Mouse (Mus musculus): ENCODE results near the gene Sox30. TPM values are rescaled to one million over a fixed set of nuclear protein-coding genes. Genes with fewer than 3 reads are reported as not detected.
A peak's percentile ranks its signal among the peaks of the same experiment; 100 is the strongest.

The Sox30 gene
- polyA plus RNA-seq (2012; ENCODE audit: insufficient read depth, insufficient read length, low replicate concordance, missing spikeins), result not detected in 2 replicates

- WGBS, result 12% methylated on average over 115 of the region's 115 CpGs
- Histone ChIP-seq H3K27ac (ENCODE audit: insufficient read depth, low read depth, low read length) (no peak within 1 kb of the TSS), H3K4me1 (ENCODE audit: control insufficient read depth, insufficient read depth, low read length) (peaks cover 6% of the 10 kb centered on the region), H3K4me3 (ENCODE audit: insufficient read depth, low read depth, low read length) (peak within 1 kb of the TSS; percentile 66)
- TF ChIP-seq CTCF (IDR thresholded peaks at IDR 0.05; ENCODE audit: insufficient read depth, low read depth, low read length) (no peak), POLR2A (IDR thresholded peaks at IDR 0.05; ENCODE audit: insufficient read depth, low read depth, low read length) (peak; percentile 29; the same call in 1 of the 2 replicates)
These were observed at the start of gene Sox30 for GRCm38 (mm10) chr11:45979946-45980892. Sox30 (plus strand) TSS chr11:45980310.

GRCm38 (mm10) chr11:45932771-45933170, 47.3 kb upstream of the Sox30 start:
- TF ChIP-seq CTCF (IDR thresholded peaks at IDR 0.05; ENCODE audit: insufficient read depth, low read depth, low read length) (no peak), POLR2A (IDR thresholded peaks at IDR 0.05; ENCODE audit: insufficient read depth, low read depth, low read length) (no peak)
- Histone ChIP-seq H3K4me1 (ENCODE audit: control insufficient read depth, insufficient read depth, low read length) (no peaks in the 10 kb centered on the region), H3K27ac (ENCODE audit: insufficient read depth, low read depth, low read length) (no peak overlapping the region), H3K4me3 (ENCODE audit: insufficient read depth, low read depth, low read length) (no peak overlapping the region)
- WGBS, result 95% methylated on average over 10 of the region's 10 CpGs

- Histone ChIP-seq H3K27ac (ENCODE audit: insufficient read depth, low read depth, low read length) (no peak overlapping the region), H3K4me1 (ENCODE audit: control insufficient read depth, insufficient read depth, low read length) (no peaks in the 10 kb centered on the region), H3K4me3 (ENCODE audit: insufficient read depth, low read depth, low read length) (no peak overlapping the region)
- no peak for TF ChIP-seq POLR2A (IDR thresholded peaks at IDR 0.05; ENCODE audit: insufficient read depth, low read depth, low read length)
- no peak for TF ChIP-seq CTCF (IDR thresholded peaks at IDR 0.05; ENCODE audit: insufficient read depth, low read depth, low read length)
- WGBS, result 97% methylated on average over 8 of the region's 8 CpGs
These were observed 42.6 kb upstream of the Sox30 start for GRCm38 (mm10) chr11:45937478-45937877.

- WGBS, result 94% methylated on average over 8 of the region's 8 CpGs
- Histone ChIP-seq H3K27ac (ENCODE audit: insufficient read depth, low read depth, low read length) (no peak overlapping the region), H3K4me3 (ENCODE audit: insufficient read depth, low read depth, low read length) (no peak overlapping the region), H3K4me1 (ENCODE audit: control insufficient read depth, insufficient read depth, low read length) (peaks cover 7% of the 10 kb centered on the region; the same call in 1 of the 2 replicates)
- TF ChIP-seq POLR2A (IDR thresholded peaks at IDR 0.05; ENCODE audit: insufficient read depth, low read depth, low read length) (no peak), CTCF (IDR thresholded peaks at IDR 0.05; ENCODE audit: insufficient read depth, low read depth, low read length) (no peak)
These were observed 41.2 kb upstream of the Sox30 start for GRCm38 (mm10) chr11:45938917-45939316.

- peaks cover 12% of the 10 kb centered on the region; the same call in 1 of the 2 replicates for H3K4me1 ChIP-seq (ENCODE audit: control insufficient read depth, insufficient read depth, low read length)
- WGBS, result 91% methylated on average over 7 of the region's 7 CpGs
- TF ChIP-seq POLR2A (IDR thresholded peaks at IDR 0.05; ENCODE audit: insufficient read depth, low read depth, low read length) (no peak), CTCF (IDR thresholded peaks at IDR 0.05; ENCODE audit: insufficient read depth, low read depth, low read length) (no peak)
- H3K27ac ChIP-seq (ENCODE audit: insufficient read depth, low read depth, low read length), result no peak overlapping the region
- no peak overlapping the region for H3K4me3 ChIP-seq (ENCODE audit: insufficient read depth, low read depth, low read length)
These were observed 37.8 kb upstream of the Sox30 start for GRCm38 (mm10) chr11:45942281-45942680.

- no peak overlapping the region for H3K27ac ChIP-seq (ENCODE audit: insufficient read depth, low read depth, low read length)
- WGBS, result 17% methylated on average over 7 of the region's 7 CpGs
These were observed 36.9 kb upstream of the Sox30 start for GRCm38 (mm10) chr11:45943108-45943705.

GRCm38 (mm10) chr11:45943891-45944642, 36.0 kb upstream of the Sox30 start:
- Histone ChIP-seq H3K27ac (ENCODE audit: insufficient read depth, low read depth, low read length) (no peak overlapping the region), H3K4me3 (ENCODE audit: insufficient read depth, low read depth, low read length) (peak overlapping the region; percentile 78)
- WGBS, result under 1% methylated on average over 49 of the region's 49 CpGs

More at GRCm38 (mm10) chr11:45943108-45943705, 36.9 kb upstream of the Sox30 start:
- Histone ChIP-seq H3K4me3 (ENCODE audit: insufficient read depth, low read depth, low read length) (no peak overlapping the region), H3K4me1 (ENCODE audit: control insufficient read depth, insufficient read depth, low read length) (peaks cover 12% of the 10 kb centered on the region; the same call in 1 of the 2 replicates)
- TF ChIP-seq CTCF (IDR thresholded peaks at IDR 0.05; ENCODE audit: insufficient read depth, low read depth, low read length) (no peak), POLR2A (IDR thresholded peaks at IDR 0.05; ENCODE audit: insufficient read depth, low read depth, low read length) (no peak)

GRCm38 (mm10) chr11:45944643-45945156, 35.4 kb upstream of the Sox30 start, which contains the start of gene Lsm11:
Lsm11 (minus strand) TSS chr11:45944935.
- Histone ChIP-seq H3K27ac (ENCODE audit: insufficient read depth, low read depth, low read length) (no peak within 1 kb of the TSS), H3K4me1 (ENCODE audit: control insufficient read depth, insufficient read depth, low read length) (peaks cover 12% of the 10 kb centered on the region; the same call in 1 of the 2 replicates), H3K4me3 (ENCODE audit: insufficient read depth, low read depth, low read length) (peak within 1 kb of the TSS; percentile 78)
- TF ChIP-seq POLR2A (IDR thresholded peaks at IDR 0.05; ENCODE audit: insufficient read depth, low read depth, low read length) (no peak), CTCF (IDR thresholded peaks at IDR 0.05; ENCODE audit: insufficient read depth, low read depth, low read length) (peak; percentile 100)
- WGBS, result under 1% methylated on average over 55 of the region's 55 CpGs

More at GRCm38 (mm10) chr11:45943891-45944642, 36.0 kb upstream of the Sox30 start:
- TF ChIP-seq CTCF (IDR thresholded peaks at IDR 0.05; ENCODE audit: insufficient read depth, low read depth, low read length) (no peak), POLR2A (IDR thresholded peaks at IDR 0.05; ENCODE audit: insufficient read depth, low read depth, low read length) (no peak)
- H3K4me1 ChIP-seq (ENCODE audit: control insufficient read depth, insufficient read depth, low read length), result peaks cover 12% of the 10 kb centered on the region; the same call in 1 of the 2 replicates
